Mouse (Mus musculus): Measurements from ENCODE around the gene Slc17a1. TPM values are rescaled to one million over a fixed set of nuclear protein-coding genes. Genes with fewer than 3 reads are reported as not detected.

Gene Slc17a1
- total RNA-seq (2023), result not detected

DNA sequence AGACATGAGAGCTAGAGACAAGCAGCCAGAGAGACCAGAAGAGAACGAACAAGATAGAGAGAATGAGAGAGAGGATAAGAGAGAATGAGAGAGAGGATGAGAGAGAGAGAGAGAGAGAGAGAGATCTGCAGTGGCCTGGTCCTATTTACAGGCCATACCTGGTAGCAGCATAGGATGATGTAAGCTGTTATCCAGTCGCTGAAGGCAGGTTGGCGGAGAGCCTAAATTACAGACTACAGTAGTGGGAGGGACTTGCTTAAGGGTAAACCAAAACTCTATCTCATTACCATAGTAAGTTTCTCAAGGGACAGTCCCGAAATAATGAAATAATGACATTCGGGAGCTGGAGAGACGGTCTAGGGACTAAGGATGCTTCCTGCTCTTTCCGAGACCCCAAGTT lies at the start of gene Slc17a1:
Gene Slc17a1, plus strand, starts transcription at position 346 of the 400 bp plus-strand sequence.

DNA sequence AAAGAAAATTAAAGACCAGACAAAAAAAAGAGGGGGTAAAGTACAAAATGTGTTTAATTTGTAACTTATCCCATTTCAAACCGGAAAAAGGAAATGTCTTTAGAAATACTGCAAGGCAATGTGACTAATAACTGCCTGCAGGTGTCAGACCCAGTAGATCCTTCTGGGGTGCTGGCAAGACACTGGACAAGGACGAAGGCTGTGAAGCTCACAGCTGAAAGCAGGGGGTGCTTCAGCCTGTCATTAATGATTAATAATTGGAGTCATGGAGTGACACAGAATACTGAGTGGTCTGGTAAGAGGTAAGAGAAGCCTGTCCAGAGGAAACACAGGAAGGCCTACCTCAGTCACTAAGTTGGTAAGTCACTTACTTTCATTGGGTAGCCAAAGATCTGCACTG lies 28.2 kb upstream of the Slc17a1 start, which contains the start of gene Slc17a3:
Gene Slc17a3, plus strand, starts transcription at position 127 of the 400 bp plus-strand sequence.

DNA sequence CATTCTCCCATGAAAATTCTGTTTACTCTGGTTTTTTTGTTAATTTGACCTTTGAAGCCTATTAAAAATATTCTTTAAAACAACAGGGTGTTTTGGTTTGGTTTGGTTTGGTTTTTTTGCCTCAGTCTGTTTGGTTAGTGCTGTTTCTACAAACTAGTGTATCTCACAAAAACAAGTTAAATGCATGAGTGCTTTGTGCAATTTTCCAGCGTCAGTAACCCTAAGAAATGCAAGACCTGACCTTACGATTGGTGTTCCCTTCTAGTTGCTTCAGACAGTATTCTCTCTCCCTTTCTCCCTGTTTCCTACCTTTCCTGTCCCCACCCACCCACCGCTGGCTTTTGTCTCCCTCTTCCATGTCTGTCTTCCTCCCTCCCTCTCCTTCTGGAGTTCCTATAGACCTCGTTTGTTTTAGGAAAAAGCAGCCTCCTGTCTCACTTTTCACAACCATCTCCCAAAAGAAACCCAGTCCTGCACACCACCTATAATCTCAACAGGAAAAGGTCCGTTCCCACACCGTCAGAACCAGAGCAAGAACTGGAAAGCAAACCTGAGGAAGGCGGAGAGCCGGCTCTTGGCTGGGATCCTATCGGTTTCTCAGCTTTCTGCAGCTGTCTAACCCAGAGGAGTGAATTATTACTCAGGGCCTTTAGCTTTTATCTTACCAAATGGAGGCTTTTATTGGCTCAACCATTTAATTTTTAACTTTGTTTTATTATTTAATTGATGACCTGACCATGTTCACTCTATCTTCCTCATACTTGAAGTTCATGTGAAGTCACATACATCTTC lies 47.0 kb downstream of the Slc17a1 start, which contains the start of gene Slc17a4:
Gene Slc17a4, minus strand, starts transcription at position 634 of the 792 bp plus-strand sequence.

DNA sequence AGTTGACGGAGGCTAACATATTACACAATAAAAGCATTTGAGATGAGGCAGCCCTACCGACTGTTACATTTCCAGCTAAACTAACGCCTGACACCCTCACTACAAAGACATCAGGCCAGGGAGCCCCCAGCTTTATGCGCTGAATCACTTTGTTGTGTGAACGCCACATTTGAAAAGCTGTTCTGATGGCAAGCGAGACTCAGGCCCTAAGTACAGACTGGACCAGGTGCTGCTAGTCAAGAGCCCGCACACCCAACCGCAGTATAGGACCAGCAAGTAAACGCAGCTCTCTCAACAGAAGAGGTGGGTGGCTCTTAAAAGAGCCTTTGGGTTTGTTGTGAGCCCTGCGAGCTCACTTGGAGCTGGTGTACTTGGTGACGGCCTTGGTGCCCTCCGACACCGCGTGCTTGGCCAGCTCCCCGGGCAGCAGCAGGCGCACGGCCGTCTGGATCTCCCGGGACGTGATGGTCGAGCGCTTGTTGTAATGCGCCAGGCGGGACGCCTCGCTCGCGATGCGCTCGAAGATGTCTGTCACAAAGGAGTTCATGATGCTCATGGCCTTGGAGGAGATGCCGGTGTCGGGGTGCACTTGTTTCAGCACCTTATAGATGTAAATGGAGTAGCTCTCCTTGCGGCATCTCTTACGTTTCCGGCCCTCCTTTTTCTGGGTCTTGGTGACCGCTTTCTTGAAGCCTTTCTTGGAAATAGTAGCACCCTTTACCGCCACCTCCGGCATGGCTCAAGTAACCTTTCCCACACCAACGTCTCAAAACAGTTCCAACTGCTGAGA lies 66.1 kb downstream of the Slc17a1 start, which contains the start of gene Hist1h2ba:
Gene Hist1h2ba, minus strand, starts transcription at position 736 of the 790 bp plus-strand sequence.

DNA sequence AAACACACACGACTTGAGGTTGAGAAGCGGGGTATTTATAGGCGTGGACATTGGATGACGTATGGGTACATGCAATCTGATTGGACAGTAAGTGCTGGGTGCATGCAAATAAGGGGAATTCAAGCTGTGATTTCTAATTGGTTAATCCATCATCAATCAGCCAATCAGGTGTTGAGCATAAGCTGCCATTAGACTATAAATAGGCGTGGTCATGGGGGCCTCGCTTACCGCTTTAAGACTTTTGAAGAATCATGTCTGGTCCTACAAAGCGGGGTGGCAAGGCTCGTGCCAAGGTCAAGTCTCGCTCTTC lies 66.6 kb downstream of the Slc17a1 start, which contains the start of gene Hist1h2aa:
Gene Hist1h2aa, plus strand, starts transcription at position 252 of the 310 bp plus-strand sequence.

Other genes starting within 250 kb of the Slc17a1 start
- gene Hist1h2be, start 246.6 kb upstream of the Slc17a1 start, total RNA-seq (2023), result 14.7 TPM
- 187 TPM for gene Hist1h1e, start 245.2 kb upstream of the Slc17a1 start, total RNA-seq (2023)
- 6.8 TPM for gene Hist1h2ac, start 183.8 kb upstream of the Slc17a1 start, total RNA-seq (2023)
- 7.9 TPM for gene Hist1h2bc, start 183.6 kb upstream of the Slc17a1 start, total RNA-seq (2023)
- gene Hist1h1t, start 171.9 kb upstream of the Slc17a1 start, total RNA-seq (2023), result not detected
- gene Hist1h4c, start 169.3 kb upstream of the Slc17a1 start, total RNA-seq (2023), result 147 TPM
- 2.7 TPM for gene Hfe, start 156.9 kb upstream of the Slc17a1 start, total RNA-seq (2023)
- 839 TPM for gene Hist1h1c, start 128.9 kb upstream of the Slc17a1 start, total RNA-seq (2023)
- 4.1 TPM for gene Hist1h3c, start 122.1 kb upstream of the Slc17a1 start, total RNA-seq (2023)
- 15.1 TPM for gene Hist1h2bb, start 121.0 kb upstream of the Slc17a1 start, total RNA-seq (2023)
- gene Hist1h2ab, start 116.6 kb upstream of the Slc17a1 start, total RNA-seq (2023), result 16.9 TPM
- 17.1 TPM for gene Hist1h3b, start 115.5 kb upstream of the Slc17a1 start, total RNA-seq (2023)
- gene Hist1h4b, start 110.7 kb upstream of the Slc17a1 start, total RNA-seq (2023), result 49.5 TPM
- gene Hist1h4a, start 106.5 kb upstream of the Slc17a1 start, total RNA-seq (2023), result 122 TPM
- 170 TPM for gene Hist1h3a, start 105.4 kb upstream of the Slc17a1 start, total RNA-seq (2023)
- gene Hist1h1a, start 104.1 kb upstream of the Slc17a1 start, total RNA-seq (2023), result 23.5 TPM
- not detected for gene Trim38, start 97.8 kb upstream of the Slc17a1 start, total RNA-seq (2023)
- gene Slc17a2, start 60.8 kb upstream of the Slc17a1 start, total RNA-seq (2023), result not detected
- not detected for gene Slc17a3, start 28.3 kb upstream of the Slc17a1 start, total RNA-seq (2023)
- not detected for gene Slc17a4, start 47.3 kb downstream of the Slc17a1 start, total RNA-seq (2023)
- not detected for gene Hist1h2ba, start 66.4 kb downstream of the Slc17a1 start, total RNA-seq (2023)
- not detected for gene Hist1h2aa, start 66.7 kb downstream of the Slc17a1 start, total RNA-seq (2023)
- gene Scgn, start 123.5 kb downstream of the Slc17a1 start, total RNA-seq (2023), result not detected

Data from CD8-positive naive resting alpha-beta T cell, adult 57 days (primary cell).